ENCODE assay signal across 12 mouse cellular contexts in the genomic region with DNA sequence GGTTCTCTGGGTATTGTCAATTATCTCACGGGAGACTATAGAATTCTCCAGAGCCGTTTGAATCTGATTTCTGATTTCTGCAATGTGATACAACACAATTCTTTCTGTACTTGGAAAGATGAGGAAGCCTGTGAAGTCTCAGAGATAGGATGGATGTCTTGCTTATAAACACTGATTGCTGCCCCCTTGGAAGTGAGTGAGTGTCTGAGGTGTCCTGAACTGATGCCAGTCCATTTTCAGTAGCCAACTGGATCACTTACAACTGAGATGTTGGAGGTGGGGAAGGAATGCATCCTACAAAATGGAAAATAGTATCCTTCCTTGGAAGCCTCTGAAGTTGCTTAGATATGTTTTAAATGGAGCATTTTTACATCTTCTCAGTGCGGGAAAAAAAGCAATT.
"Had no signal": no experiment of that assay in that cellular context is flagged by ENCODE, and none has a peak within 500 bp of the region (broad histone marks: within the 10 kb centered on the region; RNA-seq: fewer than 3 reads in every experiment).

No protein-coding gene starts in this region.

- DNase-seq: retina, postnatal 1 day; right cerebral cortex, adult 18-20 months; right cerebral cortex, postnatal 14 days; right cerebral cortex, postnatal 25 days; right cerebral cortex, postnatal 4 days; spleen, adult 18-20 months; thymus, adult 18-20 months; thymus, adult 2 months; thymus, postnatal 14 days; thymus, postnatal 25 days; thymus, postnatal 36 days; thymus, postnatal 4 days had no signal
